Mouse (Mus musculus): ENCODE measurements around the gene Fam49a.
"Not testable (repeated sequence)": the region's sequence is repeated elsewhere in the genome, so short reads cannot be mapped to it uniquely, and the experiment has no call there.

Fam49a gene

DNA sequence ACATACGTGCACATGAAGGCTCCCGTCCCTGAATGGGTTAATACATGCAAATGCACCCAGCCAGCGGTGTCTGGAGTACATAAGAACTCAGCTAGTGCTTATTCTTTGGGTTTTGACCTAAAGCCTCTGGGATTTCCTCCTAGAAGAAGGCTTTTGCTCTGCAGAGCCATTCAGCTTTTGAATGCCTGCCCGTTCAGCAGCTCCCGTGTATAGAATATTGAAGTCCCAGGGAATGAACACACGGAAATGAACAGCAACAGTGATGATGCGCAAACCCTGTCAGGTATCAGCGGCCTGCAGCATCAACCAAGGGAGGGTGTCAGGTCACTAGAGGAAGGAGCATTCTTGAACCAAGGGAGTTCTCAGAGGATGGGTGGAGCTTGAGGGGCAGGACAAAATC is 52.4 kb downstream of the Fam49a start:
- no peak for DNase-seq (ENCODE audit: low spot score)

DNA sequence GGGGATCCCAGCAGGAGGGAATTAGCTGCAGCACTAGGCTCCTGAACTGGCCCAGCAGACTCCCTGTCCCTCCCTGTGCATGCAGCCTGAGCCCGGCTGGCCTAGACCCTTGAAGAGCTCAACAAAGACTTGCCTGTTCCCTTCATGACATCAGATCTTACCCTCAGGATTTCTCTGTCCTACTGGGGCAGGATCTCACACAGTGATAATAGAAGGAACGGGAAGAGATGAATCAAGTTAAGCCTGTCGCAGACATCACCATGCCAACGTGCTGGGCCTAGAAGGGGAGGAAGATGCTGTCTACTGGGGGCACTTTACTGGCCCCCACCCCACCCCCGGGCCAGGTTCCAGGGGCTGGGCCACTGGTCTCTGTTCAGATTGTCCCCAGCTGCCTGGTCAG is 53.1 kb downstream of the Fam49a start:
- DNase-seq (ENCODE audit: low spot score) = peak; percentile 61

DNA sequence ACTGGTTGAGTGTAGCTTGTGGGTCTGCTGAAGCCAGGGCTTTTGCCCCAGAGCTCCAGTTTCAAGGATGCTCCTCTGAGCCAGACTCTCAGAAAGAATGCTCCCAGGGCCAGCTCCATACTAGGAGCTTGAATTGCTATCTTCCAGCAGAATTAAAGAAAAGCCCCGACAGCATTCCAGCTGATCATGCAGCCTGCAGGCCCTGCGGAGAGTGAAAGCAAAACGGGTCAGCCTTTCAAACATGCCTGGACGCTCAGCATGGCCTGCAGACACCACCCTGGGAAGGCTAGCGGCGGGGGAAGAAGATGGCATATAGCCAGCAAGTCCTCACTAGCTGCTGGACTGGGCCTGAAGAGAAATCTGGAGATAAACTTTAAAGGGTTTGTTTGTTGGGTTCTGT is 55.0 kb downstream of the Fam49a start:
- no peak for DNase-seq (ENCODE audit: low spot score)

DNA sequence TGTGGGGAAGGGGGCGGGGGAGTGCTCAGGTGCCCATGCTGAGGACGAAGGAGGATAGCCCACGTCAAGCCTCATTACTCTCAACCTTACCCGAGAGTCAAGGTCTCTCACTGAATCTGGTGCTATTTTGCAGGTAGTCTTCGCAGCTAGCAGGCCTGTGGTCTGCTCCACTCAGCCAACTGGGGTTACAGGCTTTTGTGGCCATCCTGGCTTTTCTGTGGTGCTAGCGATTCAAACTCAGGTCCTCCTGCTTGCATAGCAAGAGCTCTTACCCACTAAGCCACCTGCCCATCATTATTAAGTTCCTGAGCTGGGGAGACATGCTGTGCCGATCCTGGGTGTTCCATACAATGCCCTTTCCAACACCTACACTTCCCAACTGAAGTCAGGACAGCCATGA is 55.7 kb downstream of the Fam49a start:
- DNase-seq (ENCODE audit: low spot score) = no peak

DNA sequence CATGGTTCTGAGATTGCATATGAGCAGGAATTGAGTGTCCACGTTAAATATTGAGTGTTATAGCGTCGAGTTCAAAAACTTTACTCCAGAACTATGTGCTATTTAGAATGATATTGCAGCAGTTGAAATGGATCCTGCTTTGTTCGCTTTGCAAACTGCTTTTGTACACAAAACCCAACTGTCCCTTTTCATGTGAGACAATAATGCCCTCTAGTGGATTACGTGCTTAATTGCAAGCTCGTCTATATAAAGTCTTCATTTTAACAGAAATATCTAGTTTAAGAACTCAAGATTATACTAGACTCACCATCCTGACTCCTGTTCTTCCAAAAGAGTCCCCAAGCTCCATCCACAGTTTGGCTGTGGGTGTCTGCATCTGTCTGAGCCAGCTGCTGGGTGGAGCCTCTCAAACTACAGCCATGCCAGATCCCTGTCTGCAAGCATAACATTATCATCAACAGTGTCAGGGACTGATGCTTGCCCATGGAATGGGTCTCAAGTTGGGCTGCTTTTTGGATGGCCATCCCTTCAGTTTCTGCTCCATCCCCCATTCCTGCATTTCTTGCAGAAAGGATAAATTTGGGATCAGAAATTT is 56.3 kb downstream of the Fam49a start:
- peak; percentile 79 for DNase-seq (ENCODE audit: low spot score)

DNA sequence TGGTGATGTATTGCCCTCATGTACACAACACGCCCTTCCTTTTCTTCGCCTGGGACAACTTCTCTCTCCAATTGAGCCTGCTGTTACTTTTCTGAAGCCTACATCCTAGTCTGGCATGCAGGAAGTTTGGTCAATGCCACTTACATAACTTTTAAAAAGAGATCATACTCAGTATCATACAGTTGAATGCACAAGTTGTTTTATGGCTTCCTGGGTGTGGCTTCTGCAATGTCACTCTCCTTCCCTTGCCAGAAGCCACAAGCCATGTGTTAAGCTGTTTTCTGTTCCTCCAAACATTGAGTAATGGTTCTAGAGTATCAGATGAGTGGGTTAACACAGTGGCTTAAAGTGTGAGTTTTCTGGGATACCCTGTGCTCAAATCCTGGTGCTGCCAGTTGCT is 58.8 kb downstream of the Fam49a start:
- DNase-seq (ENCODE audit: low spot score) = no peak

DNA sequence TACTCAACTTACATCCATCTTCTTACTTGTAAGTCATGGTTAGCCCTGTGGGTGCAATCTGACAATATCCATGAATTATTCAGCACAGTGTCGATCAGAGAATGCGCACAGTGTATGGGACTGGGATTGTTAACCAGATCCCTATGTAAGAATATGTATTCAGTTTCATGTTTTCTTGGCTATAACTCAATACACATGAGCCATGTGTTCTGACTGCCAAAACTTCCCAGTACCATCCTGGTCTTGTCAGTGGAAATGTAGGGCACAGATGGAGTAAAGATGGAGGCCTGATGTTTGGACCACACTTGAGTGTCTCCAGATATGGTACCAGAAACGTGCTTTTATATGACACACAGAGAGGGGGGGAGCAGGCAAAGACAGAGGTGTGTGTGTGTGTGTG is 59.2 kb downstream of the Fam49a start:
- DNase-seq (ENCODE audit: low spot score) = no peak

DNA sequence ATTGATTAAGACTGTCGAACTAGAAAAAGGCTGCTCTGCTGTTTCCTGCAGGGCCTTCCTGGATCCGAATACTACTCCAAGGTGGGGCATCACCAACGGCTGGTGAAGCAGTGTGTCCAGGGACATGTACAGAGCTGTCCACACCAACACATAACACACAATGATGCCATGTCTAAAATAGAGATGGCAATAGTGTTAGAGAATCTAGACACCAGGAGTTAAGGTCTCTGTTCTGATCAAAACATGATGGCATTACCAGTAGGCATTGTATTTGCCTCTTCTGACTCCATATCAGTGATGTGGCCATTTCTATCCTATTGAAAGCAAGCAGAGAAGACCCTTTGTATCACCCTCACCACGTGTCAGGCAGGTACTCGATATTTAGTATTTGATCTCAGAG is 61.1 kb downstream of the Fam49a start:
- no peak for DNase-seq (ENCODE audit: low spot score)

DNA sequence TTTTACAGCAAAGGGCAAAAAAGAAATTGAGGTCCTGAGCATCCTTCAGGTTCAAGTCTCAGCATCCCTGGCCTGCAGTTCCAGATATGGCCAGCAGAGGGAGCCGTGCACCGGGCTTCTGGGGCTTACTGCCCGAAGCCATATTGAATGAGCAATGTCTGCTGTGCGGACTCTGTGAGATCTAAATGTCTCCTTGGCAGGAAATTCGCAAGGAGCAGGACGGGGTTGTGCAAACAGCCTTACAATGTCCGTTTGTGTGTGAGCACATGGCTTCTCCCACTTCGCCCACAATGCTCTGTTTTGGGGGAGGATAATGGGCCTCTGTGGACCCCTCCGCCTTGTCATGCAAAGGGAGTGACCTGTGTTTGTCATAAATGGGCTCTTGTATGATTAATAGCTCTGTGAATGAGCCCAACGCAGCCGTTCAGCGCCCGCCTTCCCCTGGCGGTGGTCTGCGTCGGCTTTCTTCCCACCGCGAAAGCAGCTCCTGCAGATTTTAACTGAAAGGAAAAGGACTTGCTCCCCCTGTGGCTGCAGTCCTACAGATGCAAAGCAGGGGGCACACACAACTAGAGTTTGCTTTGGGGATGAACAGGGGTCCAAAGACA is 61.8 kb downstream of the Fam49a start:
- peak; percentile 80 for DNase-seq (ENCODE audit: low spot score)

DNA sequence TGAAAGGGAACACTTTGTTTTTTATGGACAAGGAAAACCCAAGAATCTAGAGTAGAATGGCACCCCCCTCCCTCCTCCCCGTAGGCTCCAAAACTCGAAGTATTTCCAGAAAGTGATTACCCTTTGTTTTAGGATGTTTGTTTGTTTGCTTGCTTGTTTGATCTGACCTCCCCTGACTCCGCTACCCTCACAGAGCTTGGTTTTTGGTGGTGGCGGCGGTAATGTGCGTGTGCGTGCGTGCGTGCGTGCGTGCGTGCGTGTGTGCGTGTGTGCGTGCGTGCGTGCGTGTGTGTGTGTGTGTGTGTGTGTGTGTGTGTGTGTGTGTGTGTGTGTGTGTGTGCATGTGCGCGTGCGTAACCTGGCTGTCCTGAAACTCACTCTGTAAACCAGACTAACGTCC is 62.3 kb downstream of the Fam49a start:
- DNase-seq (ENCODE audit: low spot score) = not testable (repeated sequence)

DNA sequence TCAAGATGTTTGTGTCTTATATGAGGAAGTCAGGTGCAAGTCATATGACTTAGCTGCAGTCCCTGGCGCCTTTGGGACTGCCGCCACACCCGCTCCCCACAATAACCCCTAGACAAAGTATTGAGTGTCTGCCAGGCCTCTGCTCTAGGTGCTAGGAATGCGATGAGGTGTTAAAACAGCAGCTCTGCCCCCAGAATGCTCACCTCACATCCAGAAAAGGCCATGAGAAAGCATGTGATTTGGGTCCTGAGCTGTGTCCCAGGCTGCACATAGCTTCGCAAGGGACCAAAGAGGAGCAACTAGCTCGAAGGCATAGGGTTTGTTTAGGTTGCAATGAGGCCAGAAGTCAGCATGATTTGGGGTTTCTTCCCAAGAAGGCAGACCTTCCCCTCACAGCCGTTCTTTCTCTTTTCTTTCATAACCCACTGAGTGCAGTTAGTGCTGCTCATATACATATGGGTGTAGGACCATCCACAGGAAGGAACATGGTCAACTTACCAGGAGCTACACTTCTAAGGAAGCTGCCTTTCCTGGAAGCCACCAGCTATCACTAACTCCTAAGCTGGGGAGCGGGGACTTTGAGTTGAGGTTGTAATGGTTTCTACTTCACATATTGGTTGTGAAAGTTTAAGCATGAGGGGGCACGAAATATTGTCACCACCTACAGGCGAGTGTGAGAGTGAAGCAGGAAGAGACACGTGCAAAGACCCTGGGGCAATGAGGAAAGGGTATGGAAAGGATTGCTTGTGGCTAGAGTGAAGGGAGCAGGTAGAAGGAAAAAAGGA is 71.8 kb downstream of the Fam49a start:
- DNase-seq (ENCODE audit: low spot score) = no peak

DNA sequence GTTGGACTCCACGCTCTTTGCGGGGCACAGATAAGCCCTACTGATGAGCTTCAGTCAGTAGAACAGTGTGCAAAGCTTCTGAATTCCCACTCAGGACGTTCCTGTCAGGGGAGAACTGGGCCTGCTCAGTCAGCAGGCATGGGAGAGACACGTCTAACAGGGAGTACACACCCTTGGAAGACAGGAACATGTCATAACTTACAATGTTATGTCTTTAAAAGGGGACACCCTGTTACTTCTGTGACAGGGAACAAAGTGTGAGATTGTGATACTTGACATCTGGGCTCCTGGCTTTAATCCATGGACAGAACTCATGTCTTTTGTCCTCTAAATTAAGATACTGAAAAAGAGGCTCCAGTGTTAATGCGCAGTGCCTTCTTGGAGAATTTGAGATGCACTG is 72.5 kb downstream of the Fam49a start:
- DNase-seq (ENCODE audit: low spot score) = no peak

DNA sequence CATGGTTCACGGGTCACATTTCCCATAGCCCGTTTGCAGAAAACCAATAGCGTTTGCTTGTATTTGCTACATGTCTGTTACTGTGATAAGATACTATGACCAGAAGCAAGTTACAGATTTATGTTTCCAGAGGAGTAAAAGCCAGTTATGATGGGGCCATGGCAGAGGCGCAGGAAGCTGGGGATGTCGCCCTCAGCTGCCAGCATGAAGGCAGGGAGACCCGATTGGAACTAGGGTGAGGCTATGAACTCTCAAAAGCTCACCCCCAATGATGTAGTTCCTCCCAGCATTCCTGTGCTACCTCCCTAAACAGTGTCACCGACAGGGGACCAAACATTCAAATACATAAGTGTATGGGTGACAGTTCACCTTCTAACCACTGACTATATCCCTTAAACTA is 73.6 kb downstream of the Fam49a start:
- no peak for DNase-seq (ENCODE audit: low spot score)

DNA sequence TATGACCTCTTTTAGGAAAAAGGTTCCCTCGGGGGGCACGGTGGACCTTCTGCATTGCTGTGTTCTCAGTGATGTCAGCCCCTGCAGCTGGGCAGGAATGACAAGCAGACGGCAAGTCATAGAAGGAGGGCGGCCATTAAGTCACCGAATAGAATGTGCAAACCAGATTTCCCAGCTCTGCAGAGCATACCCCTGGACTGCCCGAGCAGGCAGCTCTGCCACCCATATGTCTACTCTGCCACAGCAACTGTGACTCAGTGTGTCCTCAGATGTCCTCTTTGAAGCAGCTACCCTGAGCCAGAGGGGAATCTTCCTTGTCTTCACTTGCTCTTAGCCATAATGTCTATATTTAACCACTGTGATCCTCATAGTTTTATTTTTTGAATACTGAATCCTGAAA is 75.4 kb downstream of the Fam49a start:
- no peak for DNase-seq (ENCODE audit: low spot score)

DNA sequence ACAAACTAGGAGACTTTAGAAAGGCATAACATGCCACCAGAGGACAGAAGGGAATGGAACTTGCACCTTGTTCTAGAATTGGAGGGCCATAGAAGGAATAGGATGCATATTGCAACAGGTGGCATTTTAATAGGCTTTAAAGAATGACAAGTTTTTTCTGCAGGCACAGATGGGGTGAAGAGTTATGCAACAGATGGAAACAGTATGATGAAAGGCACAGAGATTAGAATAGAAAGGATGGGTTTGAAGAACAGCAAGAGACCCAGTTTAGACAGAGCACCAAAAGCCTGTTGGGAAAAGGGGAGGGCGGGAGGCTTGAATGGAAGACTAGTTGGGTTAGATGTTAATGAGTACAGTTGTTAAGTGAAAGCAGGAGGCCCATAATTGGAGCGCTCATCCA is 81.4 kb downstream of the Fam49a start:
- no peak for DNase-seq (ENCODE audit: low spot score)

DNA sequence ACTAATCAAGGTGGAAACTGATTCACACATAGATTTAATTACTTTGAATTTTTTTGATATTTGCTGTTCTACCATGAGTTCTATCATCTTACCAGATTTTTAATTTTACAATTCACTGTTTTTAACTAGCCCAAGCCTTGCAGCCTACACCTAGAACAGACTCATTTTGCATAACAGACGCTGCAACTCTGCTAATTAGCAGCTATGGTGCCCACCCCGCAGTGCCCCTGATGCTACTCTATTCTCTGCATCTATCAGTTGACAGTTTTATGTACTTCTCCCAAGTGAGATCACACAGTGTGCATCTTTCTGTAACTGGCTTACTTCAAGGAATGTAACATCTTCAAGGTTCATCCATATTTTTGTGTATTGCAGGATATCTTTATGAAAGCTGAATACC is 86.7 kb downstream of the Fam49a start:
- no peak for DNase-seq (ENCODE audit: low spot score)

DNA sequence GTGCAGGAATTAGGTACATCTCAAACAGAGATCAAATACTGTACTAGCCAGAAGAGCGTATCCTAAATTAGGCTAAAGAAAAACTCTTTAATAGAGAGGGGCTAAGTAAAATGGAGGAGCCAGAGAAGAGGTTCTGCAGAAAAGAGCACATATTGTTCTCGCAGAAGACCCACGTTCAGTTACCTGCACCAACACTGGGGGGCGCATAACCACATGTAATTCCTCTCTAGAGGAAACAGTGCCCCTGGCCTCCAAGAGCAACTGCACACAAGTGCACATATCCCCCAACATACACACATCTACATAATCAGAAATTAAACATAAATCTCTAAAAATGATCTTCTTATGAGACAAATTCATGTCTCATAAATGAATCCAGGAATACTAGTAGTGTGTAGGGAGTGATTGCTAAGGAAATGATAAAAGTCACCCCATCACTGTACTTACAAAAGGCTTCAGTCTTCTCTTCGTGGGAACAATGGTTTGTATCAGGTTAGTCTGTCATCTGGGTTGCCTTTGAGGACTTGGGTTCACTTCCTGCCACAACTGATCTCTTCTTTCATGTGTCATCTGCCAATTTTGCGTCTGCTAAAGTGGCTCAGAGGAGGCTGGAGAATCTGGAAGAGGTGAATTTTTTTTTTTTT is 87.8 kb downstream of the Fam49a start:
- no peak for DNase-seq (ENCODE audit: low spot score)

DNA sequence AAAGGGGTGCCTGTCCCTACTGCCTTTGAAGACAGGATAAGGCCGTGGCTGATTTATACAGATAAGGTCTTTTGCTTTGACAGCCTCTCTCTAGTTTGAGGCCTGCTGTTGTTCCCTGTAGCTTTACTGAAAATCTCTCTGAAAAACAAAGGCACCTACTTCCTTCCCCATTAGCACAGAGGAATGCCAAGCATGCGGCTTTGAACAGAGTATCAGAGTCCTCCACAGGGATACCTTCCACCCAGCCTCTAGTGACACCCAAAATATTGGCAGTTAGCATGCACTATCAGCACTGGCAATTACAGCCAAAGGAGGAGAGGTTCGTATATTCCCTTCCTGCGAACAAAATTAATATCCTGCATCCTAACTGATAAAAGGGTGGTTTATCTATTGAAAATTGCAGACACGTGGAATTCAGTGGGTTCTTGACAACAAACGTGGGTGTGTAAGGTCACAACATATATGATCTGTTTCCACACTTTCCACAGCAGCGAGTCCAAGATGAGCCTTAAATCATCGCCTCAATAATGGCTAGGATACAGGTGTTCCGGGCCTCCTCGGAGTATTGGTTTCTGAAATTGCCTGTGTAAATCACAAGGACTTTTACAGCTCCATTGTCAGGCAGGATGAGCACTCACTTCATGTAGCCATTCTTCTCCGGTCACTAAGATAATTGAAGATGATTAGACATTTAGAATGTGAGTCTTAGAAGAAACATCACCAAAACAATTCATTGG is 90.0 kb downstream of the Fam49a start:
- DNase-seq (ENCODE audit: low spot score) = no peak

DNA sequence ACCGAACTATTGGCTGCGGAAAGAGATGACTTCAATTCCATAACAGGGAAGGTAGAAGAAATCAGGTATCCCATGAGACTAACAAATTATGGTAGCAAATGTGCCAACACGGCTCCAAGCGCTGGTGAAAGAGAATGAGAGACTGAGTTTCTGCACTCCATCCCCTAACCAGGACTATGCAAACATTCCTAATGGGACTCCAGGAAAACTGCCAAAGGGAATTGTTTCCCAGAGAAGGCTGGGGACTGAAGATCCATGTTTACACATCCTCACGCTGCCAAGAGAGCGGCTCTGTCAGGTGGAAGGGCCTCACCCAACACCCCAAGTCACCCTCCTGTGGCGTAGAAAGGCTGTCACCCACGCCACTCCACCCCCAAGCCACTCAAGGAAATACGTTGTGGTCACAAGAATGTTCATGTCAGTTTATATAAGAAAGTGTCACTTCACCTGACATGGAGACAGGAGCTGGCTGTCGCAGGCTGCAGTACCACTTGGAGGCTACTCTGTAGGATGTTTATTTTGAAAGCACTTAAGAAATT is 92.2 kb downstream of the Fam49a start:
- DNase-seq (ENCODE audit: low spot score) = no peak

DNA sequence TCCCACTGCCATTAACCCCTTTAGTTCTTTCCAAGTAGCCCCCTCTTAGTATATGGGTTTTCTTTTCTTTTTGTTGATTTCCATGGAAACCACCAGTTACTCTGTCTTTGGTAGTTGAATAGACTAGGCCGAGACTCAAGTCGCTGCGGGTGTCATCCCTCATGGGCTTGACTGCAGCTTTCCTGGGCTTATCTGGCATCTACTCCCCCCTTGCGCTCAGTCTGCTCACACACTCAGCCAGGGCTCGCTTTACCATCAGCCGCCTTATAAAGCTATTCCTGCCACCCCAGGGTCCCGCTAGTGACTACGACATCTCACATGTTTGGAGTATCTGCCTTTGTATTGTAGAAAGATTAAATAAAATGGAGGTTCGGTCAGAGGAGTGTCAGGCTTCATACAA is 94.1 kb downstream of the Fam49a start:
- DNase-seq (ENCODE audit: low spot score) = no peak

DNA sequence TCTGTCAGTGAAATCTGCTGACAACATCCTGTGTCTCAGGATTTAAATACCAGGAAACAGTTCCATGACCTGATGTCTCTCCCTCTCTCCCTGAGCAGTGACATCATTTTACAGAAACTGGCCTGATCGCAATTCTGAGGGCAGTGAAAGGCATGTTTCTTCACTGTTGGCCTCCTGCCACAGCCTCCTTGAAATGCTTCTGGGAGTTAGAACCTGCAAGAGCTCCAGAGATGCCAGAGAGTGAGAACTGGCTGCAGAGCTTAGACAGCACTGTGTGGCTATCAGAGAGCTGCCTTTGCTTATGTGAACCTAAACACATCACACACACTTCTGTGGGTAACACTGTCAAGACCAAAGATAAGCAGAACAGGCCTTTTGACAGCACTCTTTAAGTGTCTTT is 94.5 kb downstream of the Fam49a start:
- DNase-seq (ENCODE audit: low spot score) = no peak

DNA sequence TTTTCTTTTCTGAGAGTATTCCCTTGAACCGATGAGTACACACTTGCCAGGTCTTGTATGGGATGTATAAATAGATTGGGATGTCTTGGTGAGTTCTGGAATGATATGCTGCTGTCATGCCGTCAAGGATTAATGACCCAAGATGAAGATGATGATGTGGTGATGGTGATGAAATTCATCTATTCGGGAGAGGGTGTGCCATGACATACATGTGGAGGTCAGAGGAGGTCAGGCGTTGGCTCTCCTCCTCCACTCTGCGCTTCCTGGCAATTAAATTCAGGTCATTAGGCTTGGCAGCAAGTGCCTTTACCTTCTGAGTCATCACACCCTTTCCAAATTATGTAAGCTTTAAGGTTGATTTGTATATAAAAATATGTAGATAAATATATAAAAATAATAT is 95.0 kb downstream of the Fam49a start:
- DNase-seq (ENCODE audit: low spot score) = no peak

Data from embryo, embryonic 10 days (tissue).